Mouse (Mus musculus): Measurements from ENCODE around the gene Ankrd10. TPM values are rescaled to one million over a fixed set of nuclear protein-coding genes. Genes with fewer than 3 reads are reported as not detected.
"Not testable (repeated sequence)": the region's sequence is repeated elsewhere in the genome, so short reads cannot be mapped to it uniquely, and the experiment has no call there.

Ankrd10 gene
- 10 to 100 TPM; 15.8 to 17.7 TPM for total RNA-seq (2021)
- long read RNA-seq, experiment 1, partial matches to known transcripts: 0 of 7 reads
- long read RNA-seq, experiment 1, other reads (novel, unspliced or antisense): 4 of 7 reads
- long read RNA-seq, experiment 2, full-length matches to known transcripts: 5 of 11 reads
- long read RNA-seq, experiment 2, partial matches to known transcripts: 1 of 11 reads
- long read RNA-seq, experiment 2, other reads (novel, unspliced or antisense): 5 of 11 reads

DNA sequence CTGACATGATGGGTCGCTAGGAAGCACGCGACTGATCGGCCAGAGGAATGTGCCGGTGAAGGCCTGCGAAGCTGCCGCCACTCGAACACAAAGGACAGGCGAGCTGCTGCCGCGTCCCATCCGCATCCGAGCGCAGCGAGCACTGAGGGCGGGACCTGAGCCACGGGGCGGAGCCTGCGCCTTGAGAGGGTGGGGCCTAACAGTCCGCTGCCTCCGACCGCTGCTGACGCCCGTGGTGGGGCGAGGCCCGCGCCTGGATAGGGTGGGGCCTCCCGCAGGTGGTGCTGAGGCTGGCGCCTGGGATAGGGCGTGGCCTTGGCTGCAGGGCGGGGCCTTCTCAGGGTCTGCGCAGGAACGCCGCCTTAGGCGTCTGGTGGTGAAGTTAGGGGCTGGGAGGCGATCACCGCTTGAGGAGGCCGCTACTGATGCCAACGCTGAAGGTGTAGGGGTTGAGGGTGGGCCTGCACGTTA, at the start of gene Ankrd10:
Gene Ankrd10 (minus strand): TSS at position 147 of the 471 bp plus-strand sequence.
- DNase-seq: peak; percentile 95 to 96
- intact Hi-C loops (cut with DNase I): loop anchor here (2.0 kb wide), 1 partner anchor 57 kb away; no protein-coding TSS in a partner anchor

DNA sequence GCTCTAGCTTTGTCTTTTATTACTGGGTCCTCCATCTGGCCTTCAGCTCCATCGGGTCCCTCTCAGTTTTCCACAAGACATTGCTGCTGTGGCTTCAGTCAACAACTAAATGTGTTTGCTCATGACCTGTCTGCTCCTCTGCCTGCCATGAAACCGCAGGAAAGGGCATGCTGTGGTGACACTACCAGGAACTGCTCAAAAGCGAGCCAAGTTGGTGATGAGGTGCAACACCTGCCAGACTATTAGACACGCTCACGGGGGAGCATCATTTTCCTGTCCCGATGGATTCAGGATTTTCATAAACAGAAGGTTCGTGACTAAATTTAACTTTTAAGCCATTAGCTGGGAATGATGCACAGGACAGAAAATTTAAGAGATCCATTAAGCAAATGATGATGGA, 49.0 kb upstream of the Ankrd10 start:
- intact Hi-C loops (cut with DNase I): no loop called here
- DNase-seq: no peak

DNA sequence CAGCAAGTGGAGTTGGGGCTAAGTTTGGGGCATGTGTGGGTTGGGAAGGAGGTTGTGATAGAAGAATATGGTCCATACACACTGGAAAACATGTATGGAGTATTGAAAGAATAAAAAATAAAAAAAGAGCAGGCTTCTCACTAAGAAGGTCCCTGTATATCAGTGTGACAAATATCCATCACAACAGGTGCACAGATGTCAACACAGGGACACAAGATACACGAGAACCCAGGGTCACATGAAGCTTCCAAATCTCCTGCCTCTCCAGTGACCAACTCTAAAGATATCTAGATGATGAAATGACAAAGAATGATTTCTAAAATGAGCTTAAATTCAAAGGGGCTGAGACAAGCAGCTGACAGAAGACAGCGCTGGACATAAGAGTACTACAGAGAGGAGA, 32.8 kb upstream of the Ankrd10 start:
- no peak for DNase-seq
- intact Hi-C loops (cut with DNase I): no loop called here

DNA sequence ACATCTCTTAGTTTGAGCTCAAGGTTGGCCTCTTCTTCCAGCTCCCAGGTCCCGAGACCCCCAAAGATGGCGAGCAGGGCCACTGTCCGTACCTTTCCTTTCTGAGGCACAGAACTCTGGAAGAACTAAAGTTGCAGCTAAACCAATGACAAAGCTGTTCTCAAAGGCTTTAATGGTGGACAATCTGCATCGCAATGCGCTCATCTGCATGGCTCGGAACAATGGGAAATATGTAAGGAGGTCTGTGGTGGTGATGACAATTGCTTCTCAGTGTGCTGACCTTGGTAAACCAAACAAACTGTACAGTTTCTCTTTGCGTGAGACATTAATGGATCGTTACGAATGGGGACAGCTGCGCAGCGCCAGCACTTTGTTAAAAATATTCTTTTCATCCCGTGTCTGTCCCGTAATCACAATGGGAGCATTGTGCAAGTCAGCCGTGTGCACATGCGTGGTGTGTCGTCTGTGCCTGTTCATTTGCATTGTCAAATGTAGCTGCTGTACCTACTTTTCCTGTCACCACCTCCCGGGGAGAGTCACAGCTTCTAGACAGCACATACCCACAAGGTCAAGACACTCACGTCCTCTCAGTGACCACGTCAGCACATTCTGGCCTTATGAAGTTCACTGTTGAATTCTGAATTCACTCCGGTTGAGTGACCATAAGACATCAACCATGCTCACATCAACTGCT, 30.6 kb upstream of the Ankrd10 start:
- DNase-seq; intact Hi-C loops (cut with DNase I): not testable (repeated sequence)

DNA sequence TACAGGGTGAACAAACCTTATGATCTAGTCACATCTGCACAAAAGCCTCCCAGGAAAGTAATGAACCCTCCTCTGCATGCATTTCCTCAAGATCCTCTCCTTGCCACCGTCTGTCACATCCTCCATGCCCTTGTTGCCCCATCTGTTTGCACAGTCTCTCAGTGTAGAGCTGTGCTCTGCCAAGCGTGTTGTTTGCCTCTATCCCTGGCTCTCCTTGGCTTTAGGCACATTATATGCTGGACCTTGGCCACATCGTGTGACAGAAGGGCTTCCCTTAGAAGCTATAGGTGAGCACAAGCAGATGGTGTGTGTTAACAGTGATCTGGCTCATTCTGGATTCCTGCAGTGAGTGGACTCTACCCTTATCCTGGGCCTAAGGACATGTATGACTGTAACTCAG, 26.4 kb upstream of the Ankrd10 start:
- DNase-seq: no peak
- intact Hi-C loops (cut with DNase I): no loop called here

DNA sequence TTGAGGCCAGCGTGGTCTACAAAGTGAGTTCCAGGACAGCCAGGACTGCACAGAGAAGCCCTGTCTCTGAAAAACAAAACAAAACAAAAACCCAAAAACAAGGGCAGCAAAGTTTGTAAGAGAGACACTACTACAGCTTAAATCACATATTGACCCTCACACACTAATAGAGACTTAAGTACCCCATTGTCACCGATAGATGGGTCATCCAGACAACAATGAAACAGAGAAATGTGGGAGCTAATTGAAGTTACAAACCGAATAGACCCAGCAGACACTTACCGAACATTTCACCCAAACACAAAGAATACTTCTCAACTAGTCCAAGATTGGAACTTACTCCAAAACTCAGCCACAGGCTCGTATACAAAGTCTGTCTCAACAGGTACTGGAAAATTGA, 14.5 kb upstream of the Ankrd10 start:
- DNase-seq: no peak
- intact Hi-C loops (cut with DNase I): no loop called here

DNA sequence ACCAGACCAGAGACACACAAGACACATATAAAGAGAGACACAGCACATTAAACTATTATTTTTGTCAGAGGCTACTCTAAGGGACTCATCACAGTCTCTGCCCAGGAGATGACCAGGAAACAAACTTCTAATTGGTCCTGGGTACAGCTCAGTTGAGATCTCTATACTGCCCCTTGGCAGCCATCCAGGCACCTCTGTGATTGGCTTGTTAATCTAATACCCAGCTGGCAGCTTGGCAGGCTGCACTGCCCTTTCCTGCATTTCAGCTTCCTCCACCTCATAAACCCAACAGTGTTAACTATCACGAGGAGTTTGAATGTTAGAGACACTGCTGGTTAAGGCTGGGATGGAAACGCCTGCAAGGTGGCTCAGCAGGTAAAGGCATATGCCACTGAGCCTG, 7.6 kb upstream of the Ankrd10 start:
- DNase-seq: no peak

DNA sequence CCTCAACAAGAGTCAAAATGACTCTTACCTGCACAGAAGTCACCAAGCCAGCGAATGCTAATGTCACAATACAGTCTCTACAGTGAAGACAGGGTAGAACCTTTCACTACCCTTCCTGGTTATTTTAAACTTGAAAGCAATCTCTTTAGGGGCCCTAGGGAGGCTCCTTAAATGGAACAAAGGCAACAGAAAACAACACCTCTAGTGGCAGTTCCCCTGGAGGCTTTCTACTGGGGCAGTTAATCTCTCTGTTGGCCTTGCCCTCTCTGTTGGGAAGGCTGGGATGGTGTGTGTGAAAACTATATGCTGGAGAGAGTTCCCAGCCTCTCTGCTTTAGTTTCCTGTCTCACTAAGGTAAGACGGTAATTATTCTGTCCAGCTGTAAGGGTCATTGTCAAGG, 5.0 kb upstream of the Ankrd10 start:
- intact Hi-C loops (cut with DNase I): no loop called here
- no peak for DNase-seq

More for the DNA sequence above, 7.6 kb upstream of the Ankrd10 start:
- intact Hi-C loops (cut with DNase I): no loop called here

DNA sequence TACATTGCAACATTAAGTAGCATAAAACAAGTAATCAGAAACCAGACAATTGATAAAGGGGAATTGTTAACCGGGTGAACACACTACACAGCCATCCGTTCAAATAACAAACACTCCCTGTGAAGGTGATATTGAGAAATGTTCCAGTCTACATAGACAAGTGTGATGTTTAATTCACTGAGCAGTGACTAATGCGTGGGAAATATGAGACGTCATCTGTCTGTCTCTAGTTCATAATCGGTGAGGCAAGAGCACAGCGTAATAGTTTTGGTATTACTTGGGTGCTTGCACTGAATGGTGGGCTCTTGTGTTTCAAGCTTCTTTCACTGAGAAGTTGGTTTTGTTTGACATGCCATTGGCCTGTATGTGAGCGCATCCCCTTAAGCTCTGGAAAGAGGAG, 2.0 kb upstream of the Ankrd10 start:
- intact Hi-C loops (cut with DNase I): no loop called here
- DNase-seq: no peak

DNA sequence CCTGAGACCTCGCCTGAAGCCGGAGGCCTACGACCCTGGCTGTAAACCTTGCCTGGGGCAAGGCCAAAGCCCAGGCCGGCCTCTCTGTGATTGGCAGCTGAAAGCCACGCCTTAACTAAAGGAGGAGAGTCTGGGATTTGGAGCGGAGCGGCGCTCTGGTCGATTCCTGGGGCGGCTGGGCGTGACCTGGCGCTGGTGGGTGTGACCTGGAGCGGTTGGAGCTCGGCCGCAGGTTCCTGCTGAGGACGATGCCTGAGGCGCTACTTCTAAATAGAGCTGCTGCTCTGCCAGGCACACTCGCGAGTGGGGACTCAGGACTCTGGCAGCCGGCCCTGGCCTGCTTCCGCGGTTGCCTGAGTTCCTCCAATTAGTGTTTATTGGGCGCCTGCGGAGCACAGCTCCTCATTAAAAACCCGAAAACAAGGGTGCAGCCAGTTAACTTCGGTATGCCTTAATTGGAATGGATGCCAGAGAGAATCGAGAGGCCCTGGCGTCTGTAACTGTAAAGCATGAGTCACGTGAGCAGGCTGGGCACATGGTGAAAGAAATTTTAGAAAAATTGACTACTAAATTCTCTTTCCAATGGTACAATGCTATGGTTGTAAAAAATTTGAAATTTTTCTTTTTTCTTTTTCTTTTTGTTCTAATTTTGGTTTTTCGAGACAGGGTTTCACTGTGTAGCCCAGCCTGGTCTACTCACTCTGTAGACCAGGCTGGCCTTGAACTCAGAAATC, 934 bp upstream of the Ankrd10 start:
- intact Hi-C loops (cut with DNase I): no loop called here

DNA sequence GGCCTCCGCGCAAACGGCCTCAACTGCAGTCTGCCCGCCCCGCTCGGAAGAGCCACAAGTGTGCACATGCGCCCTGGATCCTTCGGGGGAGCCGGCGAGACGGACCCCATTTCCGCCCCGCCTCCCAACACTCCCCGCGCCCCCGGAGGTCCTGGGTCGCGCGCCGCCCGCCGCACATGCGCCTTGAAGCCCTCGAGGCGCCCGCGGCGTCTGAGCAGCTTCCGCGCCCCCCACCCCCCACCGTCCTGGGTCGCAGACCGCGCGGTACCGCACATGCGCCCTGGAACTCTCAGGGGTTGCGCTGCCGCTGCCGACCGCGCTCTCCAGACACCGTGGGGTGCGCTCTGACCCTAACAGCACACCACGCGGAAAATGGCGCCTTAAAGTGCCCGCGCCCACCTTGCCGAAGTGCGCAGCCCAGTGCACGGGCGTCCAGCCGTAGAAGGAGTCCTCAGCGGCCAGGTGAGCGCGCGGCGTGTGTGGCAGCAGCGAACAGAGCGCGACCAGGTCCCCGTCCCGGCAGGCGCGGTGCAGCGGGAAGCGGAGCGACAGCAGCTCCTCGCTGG, 462 bp downstream of the Ankrd10 start:
- intact Hi-C loops (cut with DNase I): loop anchor here (2.0 kb wide), 1 partner anchor 58 kb away; no protein-coding TSS in a partner anchor
- peak; percentile 76 to 81 for DNase-seq

More for the DNA sequence above, 934 bp upstream of the Ankrd10 start:
- peak; percentile 77 to 82 for DNase-seq

DNA sequence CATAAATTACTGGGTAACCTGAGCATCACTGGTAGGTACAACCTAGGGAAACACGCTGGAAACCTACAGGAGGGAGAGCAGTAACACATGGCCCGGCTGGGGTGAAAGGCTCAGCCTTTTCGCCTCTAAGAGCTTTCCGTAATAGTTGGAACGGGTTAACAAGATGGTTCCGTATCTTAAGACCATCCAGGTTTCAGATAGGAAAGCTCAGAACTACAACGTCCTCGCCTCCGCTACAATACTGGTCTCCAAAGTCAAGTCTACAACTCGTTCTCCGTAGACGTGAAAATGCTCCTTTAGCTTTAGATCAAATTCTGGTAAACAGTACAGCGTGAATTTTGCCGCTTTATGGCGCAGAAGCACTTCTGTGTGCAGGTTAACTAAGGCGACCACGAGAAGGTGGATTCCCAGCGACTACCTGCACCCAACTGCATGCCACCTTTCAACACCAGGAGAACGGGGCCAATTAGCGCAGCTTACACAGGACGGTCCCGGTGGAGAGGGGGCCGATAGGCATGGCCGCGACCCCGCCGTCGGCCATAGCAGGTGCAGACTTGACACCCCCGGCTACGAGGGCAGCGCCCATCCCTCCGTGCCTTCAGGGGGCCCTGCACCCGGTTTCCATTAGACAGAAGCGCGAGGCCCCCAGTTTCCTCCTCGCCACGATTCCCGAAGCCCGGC, 1.1 kb downstream of the Ankrd10 start:
- DNase-seq: no peak
- intact Hi-C loops (cut with DNase I): loop anchor here (2.0 kb wide), 1 partner anchor 58 kb away; no protein-coding TSS in a partner anchor

DNA sequence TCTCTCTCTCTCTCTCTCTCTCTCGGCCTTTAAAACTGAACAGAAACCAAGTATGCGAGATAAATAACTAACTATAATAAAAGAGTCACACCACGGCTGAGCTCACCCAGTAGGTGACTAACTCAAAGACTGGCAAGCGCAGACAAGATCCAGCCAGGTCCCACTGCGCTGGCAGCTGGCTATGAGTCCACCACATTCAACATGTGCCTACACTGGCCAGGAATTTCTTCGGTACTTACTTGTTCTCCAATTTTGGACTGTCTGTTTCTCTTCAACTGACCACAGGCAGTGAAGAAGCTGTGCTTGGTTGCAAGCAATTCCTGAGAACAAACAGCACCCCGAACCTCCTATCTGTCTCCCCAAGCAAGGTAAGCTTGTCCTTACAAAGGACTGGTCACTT, 2.1 kb downstream of the Ankrd10 start:
- intact Hi-C loops (cut with DNase I): no loop called here
- no peak for DNase-seq

DNA sequence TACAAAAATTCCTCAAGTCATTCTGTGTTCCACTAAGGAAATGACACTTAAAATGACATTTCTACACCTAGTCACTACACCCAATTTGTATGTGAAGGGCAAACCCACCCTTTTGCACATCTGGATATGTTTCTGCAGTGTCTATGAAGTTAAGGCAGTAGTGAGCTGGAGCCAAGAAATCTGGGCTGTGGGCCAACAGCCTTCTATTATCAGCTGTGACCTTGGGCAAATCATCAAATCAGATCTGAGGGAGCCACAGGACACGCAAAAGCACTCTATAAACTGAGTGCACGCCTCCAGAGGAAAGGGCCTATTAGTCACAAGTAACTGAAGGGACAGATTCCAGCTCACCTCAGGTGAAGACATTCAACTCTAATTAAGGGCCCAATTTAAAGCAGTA, 3.2 kb downstream of the Ankrd10 start:
- intact Hi-C loops (cut with DNase I): no loop called here
- peak; percentile 36 to 40 for DNase-seq

DNA sequence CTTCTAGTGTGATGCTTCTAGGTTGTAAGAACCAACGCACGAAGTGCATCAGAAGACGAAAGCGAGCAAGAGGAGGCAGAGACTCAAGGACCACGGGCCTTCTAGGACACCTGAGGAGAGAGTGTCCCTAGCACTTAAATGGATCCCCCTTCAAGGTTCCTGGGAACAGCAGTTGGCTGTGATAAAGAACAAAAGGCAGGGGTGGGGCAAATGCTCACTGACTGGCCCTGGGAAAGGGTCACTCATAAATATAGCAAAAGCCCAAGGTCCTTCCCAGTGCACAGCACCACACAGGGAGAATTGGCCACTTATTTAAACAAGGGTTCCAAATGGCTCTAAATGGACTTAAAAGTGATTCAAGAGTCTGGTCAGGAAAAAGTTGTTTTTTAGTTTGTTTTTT, 6.4 kb downstream of the Ankrd10 start:
- intact Hi-C loops (cut with DNase I): no loop called here

DNA sequence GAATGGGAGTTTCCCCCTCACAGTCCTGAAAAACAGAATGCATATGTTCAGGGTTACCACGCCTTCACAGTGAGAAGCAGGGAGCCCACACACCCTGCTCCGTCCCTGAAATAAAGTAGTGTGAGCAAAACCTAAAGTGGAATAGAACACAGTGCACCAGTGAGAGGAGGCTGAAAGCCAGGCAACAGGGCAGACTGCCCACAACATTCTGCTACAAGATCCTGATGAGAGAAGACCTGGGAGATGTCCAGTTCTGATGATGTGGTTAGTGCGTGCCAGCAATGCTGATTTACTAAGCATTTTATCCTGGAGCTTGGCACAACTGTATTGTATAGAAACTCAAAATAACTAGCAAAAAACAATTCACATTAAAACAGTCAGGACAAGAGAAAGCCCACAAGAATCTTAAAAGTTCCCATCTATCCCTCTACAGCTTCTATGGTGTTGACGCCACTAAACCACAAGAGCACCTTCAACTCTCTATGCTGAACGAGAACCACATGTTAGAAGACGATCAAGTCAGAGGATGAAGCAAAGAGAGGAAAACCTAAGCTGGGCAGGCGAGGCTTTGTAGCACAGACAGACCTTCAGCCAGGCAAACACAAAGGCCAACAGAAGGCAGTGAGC, 6.9 kb downstream of the Ankrd10 start:
- intact Hi-C loops (cut with DNase I): no loop called here
- peak; percentile 52 to 63 for DNase-seq

More for the DNA sequence above, 6.4 kb downstream of the Ankrd10 start:
- no peak for DNase-seq

DNA sequence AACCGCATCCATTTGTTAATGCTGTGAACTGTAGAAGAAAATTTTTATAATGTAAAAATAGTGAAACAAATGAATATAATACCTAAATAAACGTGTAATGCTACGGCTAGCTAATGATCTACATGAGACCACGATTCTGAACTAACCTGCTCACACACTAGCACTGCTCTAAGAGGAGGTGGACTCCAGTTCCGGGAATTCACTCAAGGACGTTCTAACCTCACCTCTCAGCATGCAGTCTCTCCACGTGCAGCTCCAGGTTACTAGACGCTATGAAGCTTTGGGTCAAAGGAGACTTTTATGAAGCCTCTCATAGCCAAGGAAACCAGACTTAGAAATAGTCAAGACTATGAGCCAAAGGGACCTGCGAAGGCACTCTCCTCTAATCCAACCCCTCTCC, 7.8 kb downstream of the Ankrd10 start:
- no peak for DNase-seq
- intact Hi-C loops (cut with DNase I): no loop called here

DNA sequence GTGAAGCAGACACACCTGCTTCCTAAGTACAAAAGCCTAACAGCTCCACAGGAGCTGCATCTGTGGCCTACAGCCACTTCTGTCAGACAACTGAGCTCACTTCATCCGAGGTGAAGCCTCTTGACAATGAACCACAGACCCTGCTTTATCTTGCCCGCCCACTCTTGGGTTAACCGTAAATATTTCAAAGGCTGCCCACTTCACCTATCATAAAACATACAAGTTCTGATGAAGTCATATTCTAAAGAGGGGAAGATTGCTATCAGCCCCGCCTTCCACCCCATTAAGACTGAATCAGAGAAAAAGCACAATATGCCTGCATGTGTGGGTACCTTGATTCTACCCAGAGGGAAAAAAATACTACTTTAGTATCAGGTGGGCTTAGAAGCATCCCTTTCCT, 10.5 kb downstream of the Ankrd10 start:
- no peak for DNase-seq
- intact Hi-C loops (cut with DNase I): no loop called here

DNA sequence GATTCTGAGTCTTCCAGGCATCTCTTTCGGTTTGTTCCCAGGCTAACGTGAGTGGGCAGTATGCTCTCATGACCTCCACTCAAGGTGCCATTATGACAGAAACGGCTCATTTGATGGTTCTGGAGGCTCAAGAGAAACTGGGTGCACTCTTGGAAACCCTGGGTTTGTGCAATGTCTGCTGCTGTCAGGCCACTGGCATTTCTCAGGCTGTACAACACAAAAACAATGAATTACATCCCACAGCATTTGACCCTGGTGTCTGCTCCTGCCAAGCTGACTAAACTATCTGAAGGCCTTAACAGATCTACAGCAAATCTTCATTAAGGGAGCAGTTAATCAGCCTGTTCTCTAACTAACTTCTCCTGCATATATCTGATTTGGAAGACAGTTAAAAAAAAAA, 16.5 kb downstream of the Ankrd10 start:
- no peak for DNase-seq
- intact Hi-C loops (cut with DNase I): loop anchor here (5.0 to 10.0 kb wide), 2 partner anchors 74 to 83 kb away; partner anchors contain the start of gene 1700016D06Rik

DNA sequence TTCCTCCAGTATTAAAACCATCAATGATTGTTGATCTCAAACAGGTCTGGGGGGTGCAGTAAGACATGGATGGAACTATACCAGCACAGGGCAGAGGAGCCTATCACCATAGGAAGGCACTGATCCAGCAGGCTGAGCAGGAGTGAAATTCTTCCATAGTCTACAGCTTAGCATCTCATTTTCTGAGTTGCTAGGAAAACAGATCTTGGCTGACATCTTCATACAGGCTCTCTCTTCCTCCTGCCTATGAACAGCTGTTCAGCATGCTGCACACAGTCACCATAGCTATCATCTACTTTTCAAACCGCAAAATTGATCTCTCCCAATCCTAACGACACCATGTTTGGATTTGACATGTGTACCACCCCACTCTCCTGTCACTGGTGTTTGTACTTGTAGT, 17.5 kb downstream of the Ankrd10 start:
- intact Hi-C loops (cut with DNase I): loop anchor here (5.0 to 10.0 kb wide), 2 partner anchors 73 to 84 kb away; partner anchors contain the start of gene 1700016D06Rik

More for the DNA sequence above, 17.5 kb downstream of the Ankrd10 start:
- no peak for DNase-seq
